Mouse (Mus musculus) forebrain, postnatal 0 days (tissue): ENCODE measurements around the gene Rbm25. TPM values are rescaled to one million over a fixed set of nuclear protein-coding genes. Genes with fewer than 3 reads are reported as not detected.
A peak's percentile ranks its signal among the peaks of the same experiment; 100 is the strongest.

Experiments used
- ATAC-seq: fragments of 200-750 bp; cut with Nextera tagmentation; 2 replicates; pipeline ENCODE4 v1.8.0; 2017; ENCODE audit warnings: mild to moderate bottlenecking, moderate library complexity
- DNase-seq: peaks from one replicate; pipeline ENCODE4 v3.0.0-alpha.2; 2015
- H3K27ac ChIP-seq: fragments of 300-500 bp; sonication (generic); 2 replicates; pipeline ENCODE4 v1.5.1; 2014; ENCODE audit warnings: low read depth, mild to moderate bottlenecking, antibody characterized with exemption, low read length, moderate library complexity, mixed read lengths
- H3K27me3 ChIP-seq: fragments of 300-500 bp; sonication (generic); 2 replicates; pipeline ENCODE4 v1.6.1; 2014; ENCODE audit warnings: mild to moderate bottlenecking, low read length, mixed read lengths; ENCODE audit not compliant: insufficient read depth
- H3K36me3 ChIP-seq: fragments of 300-500 bp; sonication (generic); 2 replicates; pipeline ENCODE4 v1.6.1; 2014; ENCODE audit warnings: mild to moderate bottlenecking, moderate library complexity; ENCODE audit not compliant: insufficient read depth
- H3K4me1 ChIP-seq: fragments of 300-500 bp; sonication (generic); 2 replicates; pipeline ENCODE4 v1.6.1; 2014; ENCODE audit warnings: antibody characterized with exemption; ENCODE audit not compliant: insufficient read depth
- H3K4me2 ChIP-seq: fragments of 300-500 bp; sonication (generic); 2 replicates; pipeline ENCODE4 v1.6.1; 2014; ENCODE audit warnings: low read depth, mild to moderate bottlenecking, moderate library complexity
- H3K4me3 ChIP-seq: fragments of 300-500 bp; sonication (generic); 2 replicates; pipeline ENCODE4 v1.5.1; 2014; ENCODE audit warnings: low read depth, low read length, mixed read lengths
- H3K9ac ChIP-seq: fragments of 300-500 bp; sonication (generic); 2 replicates; pipeline ENCODE4 v1.6.1; 2014; ENCODE audit warnings: mild to moderate bottlenecking
- H3K9me3 ChIP-seq: fragments of 300-500 bp; sonication (generic); 2 replicates; pipeline ENCODE4 v1.6.1; 2016; ENCODE audit warnings: low read length
- CTCF ChIP-seq: sonication (generic); IDR thresholded peaks from 2 replicates; pipeline ENCODE4 v1.5.1; 2016; ENCODE audit warnings: antibody characterized with exemption, control low read depth, low read depth
- WGBS: fragments of 180-500 bp; shearing (Covaris S2); extraction: QIAGEN DNeasy Blood & Tissue Kit; methylation state at CpG from one replicate; pipeline ENCODE4 v1.1.7; 2014; 5-methylcytosine and 5-hydroxymethylcytosine counted together
- polyA plus RNA-seq: library from polyadenylated mRNA; unstranded; fragments of >200 nt; fragmentation: Nextera tagmentation; extraction: Ambion mirVana; gene quantifications from 2 replicates; pipeline ENCODE4 v1.2.1, GENCODE M21; 2015
- total RNA-seq: library from RNA; depleted of rRNA; stranded (reverse); fragments of >200 nt; gene quantifications from 2 replicates; pipeline ENCODE4 v1.2.3, GENCODE M21; 2014

Gene Rbm25
- total and polyA plus RNA-seq, 2 experiments from 2014 or later = 116 to 227 TPM

DNA sequence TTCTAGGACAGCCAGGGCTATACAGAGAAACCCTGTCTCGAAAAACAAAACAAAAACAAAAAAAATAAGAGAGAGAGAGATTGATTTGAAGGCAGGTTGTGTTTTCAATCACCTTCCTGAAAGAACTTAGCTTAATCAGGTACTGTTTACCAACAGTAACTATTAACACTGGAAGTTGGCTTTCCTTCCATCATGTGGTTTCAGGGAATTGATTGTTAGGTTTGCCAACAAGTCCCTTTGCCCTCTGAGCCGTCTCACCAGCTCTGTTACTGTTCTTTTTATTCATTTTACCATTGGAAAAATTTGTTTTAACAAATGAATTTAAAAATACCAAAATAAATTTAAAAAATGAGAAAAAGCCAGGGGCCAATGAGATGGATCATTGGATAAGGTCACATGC is 78.9 kb downstream of the Rbm25 start:
- no peak for TF ChIP-seq CTCF
- no peaks in the 10 kb centered on the region for H3K9me3 ChIP-seq
- H3K4me3 ChIP-seq = no peak overlapping the region
- ATAC-seq (no peak), DNase-seq (no peak)
- no peaks in the 10 kb centered on the region for H3K4me1 ChIP-seq
- H3K4me2 ChIP-seq = no peak overlapping the region
- H3K27ac ChIP-seq = no peak overlapping the region
- no peak overlapping the region for H3K9ac ChIP-seq
- H3K27me3 ChIP-seq = no peaks in the 10 kb centered on the region
- WGBS = 87% methylated on average over 2 of the region's 2 CpGs
- peaks cover 32% of the 10 kb centered on the region for H3K36me3 ChIP-seq

DNA sequence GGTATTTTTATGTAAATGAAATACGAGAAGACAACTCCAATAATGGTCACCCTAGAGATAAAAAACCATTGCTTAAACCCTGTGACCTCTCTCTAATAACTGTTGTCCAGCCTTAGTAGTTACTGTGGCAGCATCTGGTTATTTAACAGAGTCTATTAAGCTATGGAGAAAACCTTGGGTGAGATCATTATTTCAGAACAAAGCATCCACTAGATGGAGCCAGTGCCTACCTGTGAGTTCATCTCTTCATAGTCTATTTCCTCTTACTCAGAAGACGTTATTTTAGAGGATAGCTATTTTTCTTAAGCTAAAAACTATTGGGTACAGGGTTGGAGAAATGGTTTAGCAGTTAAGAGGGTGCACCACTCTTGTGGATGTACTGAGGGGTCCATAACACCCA is 82.7 kb downstream of the Rbm25 start:
- no peaks in the 10 kb centered on the region for H3K4me1 ChIP-seq

DNA sequence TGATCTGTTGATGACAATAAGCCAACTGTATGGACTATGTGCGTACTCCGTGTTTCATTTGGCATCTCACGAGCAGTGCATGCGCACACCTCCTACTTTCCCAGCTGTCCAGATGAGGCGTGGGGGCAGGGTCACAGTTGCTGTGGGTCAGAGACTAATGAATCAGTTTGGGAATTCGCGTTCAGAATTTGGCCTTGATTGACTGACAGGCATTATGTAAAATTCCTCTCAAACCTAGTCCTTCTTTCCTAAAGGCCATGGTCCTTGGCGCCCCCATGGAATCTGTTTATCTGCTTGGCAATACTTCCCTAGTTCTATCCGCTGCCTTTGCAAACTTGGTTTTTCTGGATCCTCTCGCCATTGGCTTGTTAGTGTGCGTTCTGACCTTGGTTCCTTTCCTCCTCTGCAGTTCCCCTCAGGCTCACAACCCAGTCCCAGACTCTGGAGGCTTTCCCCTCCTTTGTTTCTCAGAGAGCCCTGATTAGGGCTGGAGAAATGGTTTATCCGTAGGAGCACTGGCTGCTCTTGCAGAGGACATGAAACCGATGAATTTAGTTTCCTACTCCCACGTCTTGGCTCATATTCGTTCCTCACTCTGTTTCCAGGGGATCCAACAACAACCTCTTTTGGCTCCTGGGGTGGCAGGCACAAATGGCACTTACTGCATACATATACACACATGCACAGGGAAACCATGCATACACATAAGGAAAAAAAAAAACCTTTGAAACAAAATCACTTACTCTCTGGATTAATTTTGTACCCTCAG is 85.6 kb downstream of the Rbm25 start:
- WGBS = 80% methylated on average over 15 of the region's 15 CpGs
- H3K4me3 ChIP-seq = no peak overlapping the region
- H3K4me1 ChIP-seq = no peaks in the 10 kb centered on the region
- H3K27ac ChIP-seq = no peak overlapping the region
- ATAC-seq (no peak), DNase-seq (no peak)
- H3K36me3 ChIP-seq = peaks cover 75% of the 10 kb centered on the region
- H3K9me3 ChIP-seq = no peaks in the 10 kb centered on the region
- H3K9ac ChIP-seq = no peak overlapping the region
- no peak overlapping the region for H3K4me2 ChIP-seq
- no peaks in the 10 kb centered on the region for H3K27me3 ChIP-seq
- TF ChIP-seq CTCF = no peak

More for the DNA sequence above, 82.7 kb downstream of the Rbm25 start:
- H3K27me3 ChIP-seq = no peaks in the 10 kb centered on the region
- H3K4me3 ChIP-seq = no peak overlapping the region
- no peaks in the 10 kb centered on the region for H3K9me3 ChIP-seq
- TF ChIP-seq CTCF = peak; percentile 78
- DNase-seq (peak; percentile 77), ATAC-seq (peak; percentile 66)
- H3K4me2 ChIP-seq = no peak overlapping the region
- peaks cover 63% of the 10 kb centered on the region for H3K36me3 ChIP-seq
- no peak overlapping the region for H3K27ac ChIP-seq
- WGBS = 49% methylated on average over 2 of the region's 2 CpGs
- no peak overlapping the region for H3K9ac ChIP-seq

DNA sequence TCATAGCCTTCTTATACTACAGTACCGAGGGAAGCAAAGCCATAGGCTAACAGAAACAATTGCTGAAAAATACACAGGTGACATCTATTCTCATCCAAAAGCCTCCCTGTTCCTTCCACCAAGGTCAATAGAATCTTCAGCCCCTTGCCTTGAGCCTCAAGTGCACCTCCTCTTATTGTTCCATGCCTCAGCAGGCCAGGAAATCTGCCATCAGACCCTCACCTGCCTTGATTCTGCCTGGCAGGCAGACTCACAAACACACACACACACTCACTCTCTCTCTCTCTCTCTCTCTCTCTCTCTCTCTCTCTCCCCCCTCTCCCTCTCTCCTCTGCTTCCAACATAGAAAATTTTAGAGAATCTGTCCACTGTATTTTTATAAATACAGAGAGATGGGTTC is 88.4 kb downstream of the Rbm25 start:
- no peak for ATAC-seq
- TF ChIP-seq CTCF = no peak
- Histone ChIP-seq H3K9ac (no peak overlapping the region), H3K4me1 (no peaks in the 10 kb centered on the region), H3K4me3 (no peak overlapping the region), H3K27ac (no peak overlapping the region), H3K4me2 (no peak overlapping the region), H3K27me3 (no peaks in the 10 kb centered on the region), H3K9me3 (no peaks in the 10 kb centered on the region), H3K36me3 (peaks cover 73% of the 10 kb centered on the region)
- no peak for DNase-seq
- WGBS = 100% methylated on average over 1 of the region's 1 CpGs

DNA sequence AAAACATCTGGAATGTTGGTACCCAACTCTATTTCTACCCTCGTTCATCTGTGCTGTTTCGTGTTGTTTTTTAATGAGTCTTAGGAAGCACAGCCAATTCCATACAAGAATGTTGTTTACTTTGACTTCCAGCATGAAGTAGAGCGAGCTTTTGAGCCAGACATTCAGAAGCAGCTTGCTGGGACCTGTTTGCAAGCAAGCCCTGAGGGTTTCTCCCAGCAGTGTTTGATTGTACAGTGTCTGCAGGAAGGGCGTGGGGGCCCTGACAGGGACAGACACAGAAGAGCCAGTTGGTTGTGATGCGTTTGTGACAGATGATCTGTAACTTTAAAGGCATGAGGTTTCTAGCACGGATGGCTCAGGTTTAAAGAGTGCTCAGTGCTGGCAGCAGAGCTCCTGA is 90.2 kb downstream of the Rbm25 start:
- no peaks in the 10 kb centered on the region for H3K9me3 ChIP-seq
- no peak overlapping the region for H3K4me3 ChIP-seq
- H3K4me2 ChIP-seq = no peak overlapping the region
- 82% methylated on average over 6 of the region's 6 CpGs for WGBS
- H3K36me3 ChIP-seq = peaks cover 70% of the 10 kb centered on the region
- H3K27ac ChIP-seq = no peak overlapping the region
- DNase-seq (no peak), ATAC-seq (no peak)
- TF ChIP-seq CTCF = no peak
- no peak overlapping the region for H3K9ac ChIP-seq
- no peaks in the 10 kb centered on the region for H3K4me1 ChIP-seq
- no peaks in the 10 kb centered on the region for H3K27me3 ChIP-seq

DNA sequence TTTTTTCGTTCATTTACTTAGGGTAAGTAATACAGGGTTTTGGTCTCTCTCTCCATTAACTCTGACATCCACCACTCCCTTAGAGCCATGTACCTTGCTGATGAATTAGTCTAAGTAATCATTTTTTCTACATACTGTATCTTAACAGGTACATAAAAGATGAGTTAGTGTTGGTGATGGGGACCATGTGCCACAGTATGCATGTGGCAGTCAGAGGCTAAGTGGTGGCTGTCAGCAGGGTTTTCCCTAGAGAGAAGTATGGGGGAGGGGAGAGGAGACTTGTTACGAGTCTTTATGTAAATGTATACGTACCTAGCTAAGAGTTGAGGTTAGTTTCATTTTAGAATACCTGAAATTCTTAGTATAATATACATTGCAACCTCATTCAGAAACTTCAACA is 92.0 kb downstream of the Rbm25 start:
- H3K27me3 ChIP-seq = no peaks in the 10 kb centered on the region
- H3K27ac ChIP-seq = no peak overlapping the region
- H3K36me3 ChIP-seq = peaks cover 59% of the 10 kb centered on the region
- WGBS = 88% methylated on average over 3 of the region's 3 CpGs
- ATAC-seq (no peak), DNase-seq (no peak)
- H3K4me2 ChIP-seq = no peak overlapping the region
- H3K4me1 ChIP-seq = no peaks in the 10 kb centered on the region
- no peak for TF ChIP-seq CTCF
- H3K9me3 ChIP-seq = no peaks in the 10 kb centered on the region
- no peak overlapping the region for H3K9ac ChIP-seq
- H3K4me3 ChIP-seq = no peak overlapping the region

DNA sequence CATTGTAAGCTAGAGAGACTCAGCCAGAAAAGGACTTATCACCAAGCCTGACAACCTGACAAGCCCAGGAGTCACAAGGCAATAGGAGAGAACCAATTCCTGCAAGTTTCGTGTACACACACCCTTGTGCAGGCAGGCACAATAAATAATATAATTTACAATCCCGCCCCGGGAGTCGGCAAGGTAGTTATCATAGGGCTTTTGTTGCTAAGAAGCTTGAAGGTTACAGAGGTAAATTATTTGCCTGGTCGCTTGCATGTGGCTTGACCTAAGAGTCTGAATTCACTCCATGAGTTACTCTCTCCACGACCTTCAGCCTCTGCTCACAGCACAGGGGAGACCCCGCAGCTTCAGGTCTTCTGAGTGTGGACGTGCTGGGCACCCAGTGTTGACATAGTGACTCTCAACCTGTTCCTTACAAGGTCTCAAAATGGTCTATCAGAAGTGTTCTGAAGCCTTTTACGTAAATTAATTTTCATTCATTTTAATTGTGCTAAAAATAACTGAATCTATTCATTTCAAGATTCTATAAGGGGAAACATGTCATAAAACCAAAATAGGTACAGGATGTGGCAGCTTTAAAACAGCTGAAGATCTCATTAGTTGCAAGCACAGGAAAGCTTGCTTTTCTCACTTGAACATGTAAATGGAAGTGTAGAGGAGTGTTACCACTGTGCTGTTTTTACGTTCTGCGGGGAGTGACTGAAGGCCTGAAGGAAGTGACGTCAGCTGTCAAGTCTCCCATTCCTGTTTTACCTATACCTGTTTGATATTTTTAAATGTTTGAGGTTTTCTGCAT is 95.7 kb downstream of the Rbm25 start:
- H3K4me1 ChIP-seq = no peaks in the 10 kb centered on the region
- H3K27me3 ChIP-seq = no peaks in the 10 kb centered on the region
- H3K27ac ChIP-seq = no peak overlapping the region
- no peak for TF ChIP-seq CTCF
- ATAC-seq (no peak), DNase-seq (no peak)
- peaks cover 66% of the 10 kb centered on the region for H3K36me3 ChIP-seq
- H3K9me3 ChIP-seq = no peaks in the 10 kb centered on the region
- 88% methylated on average over 12 of the region's 12 CpGs for WGBS
- H3K4me3 ChIP-seq = no peak overlapping the region
- H3K4me2 ChIP-seq = no peak overlapping the region
- H3K9ac ChIP-seq = no peak overlapping the region
